Mouse (Mus musculus): ENCODE data around the gene Plekhg4.

DNA sequence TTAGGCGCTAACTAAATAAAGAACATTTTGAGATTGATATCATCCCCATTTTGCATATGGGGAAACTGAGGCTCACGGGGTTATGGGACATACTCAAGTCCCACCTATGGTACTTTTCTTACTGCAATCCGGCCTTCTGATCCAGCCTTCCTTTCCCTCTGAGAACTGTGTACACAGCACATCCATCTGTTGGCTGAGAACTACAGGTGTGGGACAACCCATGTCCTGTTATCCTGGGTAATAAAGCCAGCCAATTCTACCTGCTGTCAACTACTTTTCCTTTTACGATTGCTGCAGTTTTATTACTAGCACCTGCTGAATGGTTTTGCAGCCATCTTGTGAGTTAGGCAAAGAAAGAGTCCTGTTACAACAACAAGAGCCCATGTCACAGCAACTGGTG lies 18.5 kb upstream of the Plekhg4 start:
- no peak for TF ChIP-seq CTCF (IDR thresholded peaks at IDR 0.05; ENCODE audit: borderline replicate concordance, control insufficient read depth, extremely low read depth, insufficient read depth, low read length, poor library complexity)
- no peak for TF ChIP-seq POLR2A (IDR thresholded peaks at IDR 0.05; ENCODE audit: control insufficient read depth, extremely low read depth, insufficient read depth, low read length, poor library complexity)
